Mouse (Mus musculus) liver, adult 2 months (tissue): ENCODE results near the gene Dnaja3.

Source experiments
- CTCF ChIP-seq: fragments of 200-500 bp; IDR thresholded peaks from 2 replicates; pipeline ENCODE4 v1.5.1; 2011; ENCODE audit warnings: low read depth, low read length, control low read depth
- POLR2A ChIP-seq: fragments of 200-500 bp; IDR thresholded peaks from 2 replicates; pipeline ENCODE4 v1.6.1; 2011; ENCODE audit warnings: low read length, control low read depth; ENCODE audit not compliant: insufficient read depth; ENCODE audit errors: extremely low read depth

GRCm38 (mm10) chr16:4596141-4596728 lies 43.6 kb upstream of the Dnaja3 start:
- TF ChIP-seq CTCF, result no peak
- TF ChIP-seq POLR2A, result no peak
